Mouse (Mus musculus) forebrain, embryonic 14.5 days (tissue): ENCODE measurements at regions not wholly inside any gene's neighbourhood (a gene's known extent, or its start where the extent isn't known, plus 50 kb on each side); places are given as distances from the start of the nearest gene placed in this dataset.

Source experiments
- ATAC-seq: fragments of 200-750 bp; cut with Nextera tagmentation; 2 replicates; pipeline ENCODE4 v1.8.0; 2017; ENCODE audit warnings: mild to moderate bottlenecking, moderate library complexity
- DNase-seq: peaks from one replicate; pipeline ENCODE4 v3.0.0-alpha.2; 2015; ENCODE audit warnings: low spot score
- H3K27ac ChIP-seq: fragments of 300-500 bp; sonication (generic); 2 replicates; pipeline ENCODE4 v1.5.1; 2014; ENCODE audit warnings: low read depth, mild to moderate bottlenecking, control low read depth, low read length, moderate library complexity
- H3K27me3 ChIP-seq: fragments of 300-500 bp; sonication (generic); replicated peaks from 2 replicates; pipeline ENCODE4 v1.6.1; 2014; ENCODE audit warnings: low read length, control low read depth, mixed read lengths; ENCODE audit not compliant: control insufficient read depth, insufficient read depth
- H3K36me3 ChIP-seq: fragments of 300-500 bp; sonication (generic); 2 replicates; pipeline ENCODE4 v1.6.1; 2014; ENCODE audit warnings: low read length, control low read depth; ENCODE audit not compliant: control insufficient read depth, insufficient read depth
- H3K4me1 ChIP-seq: fragments of 300-500 bp; sonication (generic); 2 replicates; pipeline ENCODE4 v1.6.1; 2014; ENCODE audit warnings: antibody characterized with exemption, low read length, control low read depth; ENCODE audit not compliant: control insufficient read depth, insufficient read depth
- H3K4me2 ChIP-seq: fragments of 300-500 bp; sonication (generic); 2 replicates; pipeline ENCODE4 v1.6.1; 2014; ENCODE audit warnings: mild to moderate bottlenecking, control low read depth, low read length
- H3K4me3 ChIP-seq: fragments of 300-500 bp; sonication (generic); 2 replicates; pipeline ENCODE4 v1.5.1; 2014; ENCODE audit warnings: low read depth, low read length, control low read depth
- H3K9ac ChIP-seq: fragments of 300-500 bp; sonication (generic); 2 replicates; pipeline ENCODE4 v1.6.1; 2014; ENCODE audit warnings: mild to moderate bottlenecking, low read length, control low read depth, moderate library complexity
- H3K9me3 ChIP-seq: fragments of 300-500 bp; sonication (generic); replicated peaks from 2 replicates; pipeline ENCODE4 v1.6.1; 2016; ENCODE audit warnings: low read length, control low read depth, mixed read lengths; ENCODE audit not compliant: control insufficient read depth
- WGBS: fragments of 180-500 bp; shearing (Covaris S2); extraction: QIAGEN DNeasy Blood & Tissue Kit; methylation state at CpG from one replicate; pipeline ENCODE4 v1.1.7; 2014; 5-methylcytosine and 5-hydroxymethylcytosine counted together

GRCm38 (mm10) chr4:127421927-127422450, 64.0 kb upstream of the Gjb5 start:
- H3K27ac ChIP-seq, result no peak overlapping the region
- H3K4me2 ChIP-seq, result no peak overlapping the region
- 80% methylated on average over 6 of the region's 6 CpGs for WGBS
- ATAC-seq, result no peak
- no peak overlapping the region for H3K4me3 ChIP-seq
- H3K36me3 ChIP-seq, result no peaks in the 10 kb centered on the region
- H3K9ac ChIP-seq, result no peak overlapping the region
- no peak for DNase-seq
- no peaks in the 10 kb centered on the region for H3K27me3 ChIP-seq
- H3K9me3 ChIP-seq, result no peaks in the 10 kb centered on the region
- peaks cover 22% of the 10 kb centered on the region for H3K4me1 ChIP-seq

- 86% methylated on average over 5 of the region's 5 CpGs for WGBS
- H3K27ac ChIP-seq, result no peak overlapping the region
- DNase-seq (no peak), ATAC-seq (no peak)
- H3K4me3 ChIP-seq, result no peak overlapping the region
- no peak overlapping the region for H3K9ac ChIP-seq
- peaks cover 28% of the 10 kb centered on the region for H3K4me1 ChIP-seq
- H3K9me3 ChIP-seq, result no peaks in the 10 kb centered on the region
- no peak overlapping the region for H3K4me2 ChIP-seq
- no peaks in the 10 kb centered on the region for H3K27me3 ChIP-seq
- H3K36me3 ChIP-seq, result no peaks in the 10 kb centered on the region
These were observed 63.1 kb upstream of the Gjb5 start for GRCm38 (mm10) chr4:127421129-127421528.

DNA sequence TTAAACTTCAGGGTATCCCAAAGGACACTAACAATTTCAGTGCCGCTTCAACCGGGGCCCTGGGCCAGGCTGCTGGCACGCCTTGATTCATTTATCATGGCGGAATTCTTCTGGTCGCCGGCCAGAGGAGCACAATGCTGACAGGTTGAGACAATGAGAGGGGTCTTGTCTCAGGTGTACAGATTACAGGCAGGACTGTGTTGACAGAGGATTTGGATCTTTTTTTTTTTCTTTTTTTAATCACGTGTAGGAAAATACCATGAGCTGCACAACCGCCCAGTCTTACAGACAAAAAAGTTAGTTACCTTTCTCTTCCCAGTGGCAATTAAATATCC, 61.8 kb upstream of the Gjb5 start:
- Histone ChIP-seq H3K4me3 (no peak overlapping the region), H3K9me3 (no peaks in the 10 kb centered on the region), H3K9ac (0 out of 2 replicates have a peak overlapping the region, but pooled peaks have one; percentile 10), H3K4me2 (peak overlapping the region; percentile 17; the same call in 1 of the 2 replicates), H3K4me1 (peaks cover 30% of the 10 kb centered on the region), H3K27ac (peak overlapping the region; percentile 74), H3K36me3 (no peaks in the 10 kb centered on the region), H3K27me3 (no peaks in the 10 kb centered on the region)
- ATAC-seq, result no peak
- no peak for DNase-seq
- 28% methylated on average over 8 of the region's 8 CpGs for WGBS

DNA sequence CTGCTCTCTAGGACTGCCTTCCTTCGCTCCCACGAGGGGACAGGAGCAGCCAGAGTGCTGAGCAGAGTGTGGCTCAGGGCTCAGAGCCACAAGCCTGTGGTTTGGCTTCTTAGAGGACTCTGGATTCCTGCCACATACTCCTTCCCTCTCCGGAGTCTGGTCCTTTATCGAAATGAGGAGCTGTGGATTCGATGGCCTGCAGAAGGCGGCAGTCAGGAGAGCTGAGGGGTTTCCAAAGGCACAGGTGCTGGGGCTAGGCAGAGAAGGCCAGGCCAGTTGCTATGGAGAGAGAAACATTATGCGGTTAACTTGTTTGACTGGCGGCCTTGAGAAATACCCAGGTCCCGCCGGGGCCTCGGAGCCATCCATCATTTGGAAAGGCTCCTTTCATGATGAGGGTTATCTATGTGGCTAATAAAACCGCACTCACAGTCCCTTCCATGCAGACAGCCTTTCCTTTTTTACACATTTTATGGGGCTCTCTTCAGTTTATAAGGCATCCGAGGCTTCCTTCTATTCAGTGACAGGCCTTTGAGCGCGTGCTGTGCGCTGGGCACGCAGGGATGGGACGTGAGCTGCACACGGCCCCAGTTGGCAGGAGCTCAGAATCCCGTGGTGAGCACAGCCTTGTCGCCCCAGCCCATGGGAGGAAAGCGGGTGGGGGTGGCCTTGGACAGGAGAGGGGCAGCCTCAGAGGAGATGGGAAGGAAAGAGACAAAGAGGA, 61.2 kb upstream of the Gjb5 start:
- Histone ChIP-seq H3K4me1 (peaks cover 33% of the 10 kb centered on the region), H3K4me3 (no peak overlapping the region), H3K9me3 (no peaks in the 10 kb centered on the region), H3K9ac (peak overlapping the region; percentile 10; the same call in 1 of the 2 replicates), H3K27ac (peak overlapping the region; percentile 74), H3K27me3 (no peaks in the 10 kb centered on the region), H3K4me2 (peak overlapping the region; percentile 17; the same call in 1 of the 2 replicates), H3K36me3 (no peaks in the 10 kb centered on the region)
- WGBS, result 14% methylated on average over 22 of the region's 22 CpGs
- DNase-seq (peak; percentile 81), ATAC-seq (peak; percentile 79)

GRCm38 (mm10) chr4:127416906-127417305, 58.9 kb upstream of the Gjb5 start:
- Histone ChIP-seq H3K27me3 (no peaks in the 10 kb centered on the region), H3K4me3 (no peak overlapping the region), H3K9me3 (no peaks in the 10 kb centered on the region), H3K4me1 (peaks cover 29% of the 10 kb centered on the region), H3K4me2 (no peak overlapping the region), H3K9ac (no peak overlapping the region), H3K27ac (peak overlapping the region; percentile 55; the same call in 1 of the 2 replicates), H3K36me3 (no peaks in the 10 kb centered on the region)
- ATAC-seq, result peak; percentile 68
- peak; percentile 90 for DNase-seq
- WGBS, result 38% methylated on average over 7 of the region's 7 CpGs

DNA sequence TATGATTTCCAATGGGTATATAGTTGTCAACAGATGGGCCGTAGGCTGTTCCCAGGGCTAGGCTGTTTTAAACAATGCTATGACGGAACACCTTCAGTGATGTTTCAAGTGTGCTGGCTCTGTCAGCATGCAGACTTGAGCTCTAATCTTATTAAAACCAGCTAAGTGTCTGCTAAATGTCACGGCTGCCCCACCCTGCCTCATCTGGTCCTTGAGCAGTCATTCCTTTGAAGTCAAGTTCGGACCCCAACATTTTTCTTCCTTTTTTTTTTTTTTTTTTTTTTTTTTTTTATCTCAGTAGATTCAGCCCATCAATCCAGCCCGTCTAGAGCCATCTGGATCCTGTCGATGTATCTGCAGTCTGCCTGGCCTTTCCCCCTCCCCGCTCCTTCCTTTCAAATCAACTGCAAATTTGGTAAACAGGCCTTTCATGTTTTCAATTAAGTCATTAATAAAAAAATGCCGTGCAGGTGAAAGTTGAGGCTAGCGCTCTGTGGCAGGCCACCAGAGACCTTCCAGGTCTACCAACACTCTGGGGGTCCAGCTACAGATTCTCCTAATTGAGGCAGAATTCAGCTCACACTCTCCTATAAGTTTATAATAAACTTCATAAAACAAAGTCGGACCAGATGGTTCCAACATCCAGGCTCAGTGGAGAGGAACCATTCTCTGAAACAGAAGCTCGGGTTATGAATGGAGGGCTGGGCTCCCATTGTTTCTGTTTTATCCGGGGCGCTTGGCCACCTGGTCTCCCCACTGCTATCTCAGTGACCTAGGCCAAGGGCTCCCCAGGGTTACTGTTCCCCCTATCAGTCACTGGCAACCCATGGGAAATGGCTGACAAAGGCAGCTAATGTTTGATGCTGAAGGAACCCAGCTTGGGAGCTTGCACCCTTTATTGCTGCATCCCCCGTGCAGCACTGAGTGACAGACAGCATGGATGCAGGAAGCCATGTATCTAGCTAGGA, 56.3 kb upstream of the Gjb5 start:
- Histone ChIP-seq H3K27ac (peak overlapping the region; percentile 44; the same call in 1 of the 2 replicates), H3K9me3 (no peaks in the 10 kb centered on the region), H3K9ac (no peak overlapping the region), H3K4me1 (peaks cover 24% of the 10 kb centered on the region), H3K27me3 (no peaks in the 10 kb centered on the region), H3K4me2 (no peak overlapping the region), H3K4me3 (no peak overlapping the region), H3K36me3 (no peaks in the 10 kb centered on the region)
- ATAC-seq, result no peak
- WGBS, result 55% methylated on average over 14 of the region's 14 CpGs
- no peak for DNase-seq
